Mouse (Mus musculus) cerebellum, adult 2 months (tissue): ENCODE data around the gene Rock2.

ENCODE experiments used
- CTCF ChIP-seq: fragments of 200-500 bp; IDR thresholded peaks from 2 replicates; pipeline ENCODE4 v1.5.1; 2011; ENCODE audit warnings: low read depth, mild to moderate bottlenecking, control low read depth, low read length, moderate library complexity, borderline replicate concordance; ENCODE audit not compliant: insufficient read depth
- POLR2A ChIP-seq: fragments of 200-500 bp; IDR thresholded peaks from 2 replicates; pipeline ENCODE4 v1.6.1; 2011; ENCODE audit warnings: low read length, control low read depth, borderline replicate concordance; ENCODE audit not compliant: insufficient read depth

DNA sequence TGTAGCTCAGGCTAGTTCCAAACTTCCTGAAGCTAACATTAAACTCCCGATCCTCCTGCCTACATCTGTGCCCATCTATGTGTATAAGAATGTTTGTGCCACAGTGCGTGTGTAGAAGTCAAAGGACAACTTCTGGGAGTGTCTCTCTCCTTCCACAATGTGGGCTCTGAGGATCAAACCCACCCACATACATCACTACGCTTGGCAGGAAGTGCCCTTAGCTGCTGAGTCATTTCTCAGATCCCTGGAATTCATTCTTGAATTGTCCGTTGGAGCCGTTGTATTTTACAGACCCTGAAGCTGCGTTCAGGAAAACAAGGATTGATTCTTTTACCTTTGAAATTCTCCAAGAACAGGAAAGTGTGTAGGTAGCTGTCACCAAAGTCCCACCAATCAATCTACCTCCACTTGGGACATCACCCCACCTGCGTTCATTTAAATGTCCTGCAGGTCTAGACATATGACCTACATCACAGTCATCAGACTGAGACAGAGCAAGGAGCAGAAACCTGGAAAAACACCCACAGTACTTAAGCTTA lies 21.7 kb upstream of the Rock2 start:
- TF ChIP-seq POLR2A (no peak), CTCF (no peak)
